Mouse (Mus musculus): ENCODE measurements around the gene Cntnap1.

DNA sequence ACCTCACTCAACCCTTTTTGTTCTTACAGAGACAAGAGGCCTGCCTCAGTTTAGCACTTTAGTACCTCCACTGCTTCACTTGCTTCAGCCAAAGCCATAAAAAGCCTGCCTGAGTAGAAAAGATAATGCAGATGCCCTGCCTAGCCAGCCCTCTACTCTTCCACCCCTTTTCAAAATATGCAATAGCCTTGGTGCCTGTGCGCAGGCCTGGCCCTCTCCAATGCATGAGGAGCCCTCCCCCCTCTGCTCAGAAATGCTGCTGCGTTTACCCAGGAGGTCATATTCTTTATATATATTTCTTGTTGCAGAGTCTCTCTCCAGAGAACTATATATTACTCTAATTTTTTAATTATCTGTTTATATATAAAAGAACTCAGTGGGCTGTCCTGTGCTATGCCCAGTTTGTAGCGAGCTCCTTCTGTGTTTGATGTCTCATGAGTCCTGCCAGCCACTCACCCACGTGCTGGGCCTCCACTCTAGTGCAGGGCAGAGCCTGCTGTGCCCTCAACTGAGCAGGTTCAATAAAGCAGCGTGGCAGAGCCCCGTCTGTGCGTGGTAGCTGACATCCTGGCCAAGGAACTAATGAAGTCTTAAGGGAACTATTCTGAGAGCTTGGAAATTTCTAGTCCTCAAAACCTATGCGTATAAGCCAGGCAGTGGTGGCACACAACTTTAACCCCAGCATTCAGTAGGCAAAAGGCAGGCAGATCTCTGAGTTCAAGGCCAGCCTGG lies 20.0 kb downstream of the Cntnap1 start:
- TF ChIP-seq CTCF (IDR thresholded peaks at IDR 0.05) (no peak), EP300 (IDR thresholded peaks at IDR 0.05) (no peak)

All from lung, postnatal 0 days (tissue).